Mouse (Mus musculus) thymus, postnatal 36 days (tissue): ENCODE measurements around the gene Epb41l3.

Experiments used
- DNase-seq, 2 experiments: peaks; one replicate each; pipeline ENCODE4 v3.0.0; 2022; ENCODE audit warnings: mixed read lengths in 2 of 2

The Epb41l3 gene

DNA sequence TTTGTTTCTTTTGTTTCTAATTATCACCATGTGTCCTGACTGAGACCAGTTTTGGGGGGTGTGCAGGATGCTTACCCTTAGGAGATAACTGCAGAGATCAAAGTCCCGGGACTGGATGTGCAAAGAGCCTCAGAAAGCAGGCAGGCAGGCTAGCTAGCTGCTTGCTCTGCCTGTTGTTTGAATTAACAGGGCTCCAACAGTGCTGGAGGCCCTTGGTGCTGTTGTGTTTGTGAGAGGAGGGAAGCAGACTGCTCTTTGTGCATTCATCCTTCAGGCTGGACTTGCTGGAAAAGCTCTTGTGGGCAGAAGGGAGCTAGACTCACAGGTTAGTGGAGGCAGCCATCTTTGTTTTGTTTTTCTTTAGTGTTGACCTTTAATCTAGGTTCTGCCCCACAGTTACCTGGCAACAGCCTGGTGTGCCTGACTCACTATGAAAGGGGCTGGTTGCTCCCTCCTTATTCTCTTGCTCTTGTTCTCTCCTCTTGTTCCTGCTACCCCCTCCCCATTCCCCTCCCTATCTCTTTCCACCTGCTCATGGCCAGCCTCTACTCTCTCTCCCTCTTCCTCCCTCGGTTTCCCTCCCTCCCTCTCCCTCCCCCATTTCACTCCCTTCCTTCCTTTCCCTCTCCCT, 117.5 kb downstream of the Epb41l3 start:
- DNase-seq: no peak

GRCm38 (mm10) chr17:69194599-69194998, 119.1 kb downstream of the Epb41l3 start:
- no peak for DNase-seq

DNA sequence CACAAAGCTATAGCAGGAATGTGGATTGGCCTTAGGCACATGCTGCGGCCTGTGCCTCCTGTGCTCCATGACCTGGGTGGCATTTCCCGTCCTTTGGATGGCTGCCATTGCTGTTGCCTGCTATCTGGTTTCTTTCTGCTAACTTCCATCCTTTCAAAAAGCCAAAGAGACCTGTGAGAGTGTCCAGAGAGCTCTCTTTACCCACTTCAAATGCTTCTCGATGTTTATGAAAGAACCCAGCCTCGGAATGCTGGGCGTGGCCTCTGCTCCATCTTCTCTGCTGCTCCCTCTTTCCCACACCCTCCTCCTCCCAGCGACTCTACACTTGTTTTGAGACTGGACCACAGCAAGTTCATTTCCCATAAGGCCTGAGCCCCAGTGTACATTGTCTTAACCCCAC, 120.3 kb downstream of the Epb41l3 start:
- DNase-seq: no peak

GRCm38 (mm10) chr17:69196656-69197055, 121.2 kb downstream of the Epb41l3 start:
- DNase-seq: no peak

- no peak for DNase-seq
These were observed 123.3 kb downstream of the Epb41l3 start for GRCm38 (mm10) chr17:69198805-69199204.

GRCm38 (mm10) chr17:69199827-69200226, 124.3 kb downstream of the Epb41l3 start:
- DNase-seq: no peak

DNA sequence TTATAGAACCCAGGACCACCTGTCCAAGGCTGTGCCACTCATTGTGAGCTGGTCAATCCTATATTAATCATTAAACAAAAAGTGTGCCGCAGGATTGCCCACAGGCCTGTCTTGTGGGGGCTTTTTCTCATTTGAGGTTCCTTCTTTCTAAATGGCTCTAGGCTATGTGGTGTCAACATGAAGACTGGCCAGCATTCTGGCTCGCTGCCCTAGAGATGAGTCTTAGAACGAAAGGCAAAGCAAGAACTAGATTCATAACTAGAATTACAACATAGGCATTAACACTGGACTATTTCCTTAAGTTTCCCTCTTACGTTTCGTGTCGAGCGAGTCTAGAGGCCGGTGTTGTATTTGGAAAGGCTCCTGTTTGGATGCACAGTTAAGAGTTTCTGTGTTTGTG, 125.5 kb downstream of the Epb41l3 start:
- no peak for DNase-seq

- DNase-seq: no peak
These were observed 130.0 kb downstream of the Epb41l3 start for GRCm38 (mm10) chr17:69205282-69205999.

DNA sequence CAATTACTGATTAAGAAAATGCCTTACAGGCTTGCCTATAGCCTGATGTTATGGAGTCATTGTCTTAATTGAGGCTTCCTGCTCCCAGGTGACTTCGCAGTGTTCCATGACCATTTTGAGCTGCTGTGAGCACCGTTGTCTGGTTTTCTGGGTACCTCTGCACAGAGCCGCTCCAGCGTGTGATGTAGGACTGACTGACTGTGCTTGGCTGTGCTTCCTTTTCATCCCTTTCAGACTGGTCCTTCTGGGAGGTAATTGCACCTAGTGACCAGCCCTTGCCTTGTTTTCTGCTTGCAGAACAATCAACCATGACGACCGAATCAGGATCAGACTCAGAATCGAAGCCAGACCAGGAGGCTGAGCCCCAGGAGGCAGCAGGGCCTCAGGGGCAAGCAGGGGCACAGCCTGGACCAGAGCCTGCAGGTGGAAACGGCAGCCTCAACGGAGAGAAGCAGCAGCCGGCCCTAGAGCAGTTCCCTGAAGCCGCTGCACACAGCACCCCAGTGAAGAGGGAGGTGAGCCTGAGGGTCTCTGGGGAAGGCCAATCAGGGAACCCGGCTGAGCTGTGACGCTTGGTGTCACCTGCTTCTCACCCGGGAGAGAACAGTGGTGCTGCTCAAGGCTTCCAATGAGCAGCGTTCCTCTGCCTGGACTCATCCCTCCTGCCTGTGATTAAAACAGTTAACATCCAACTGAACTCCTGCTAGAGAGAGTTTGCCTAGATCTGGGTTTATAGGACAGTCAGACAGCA, 132.3 kb downstream of the Epb41l3 start:
- DNase-seq: no peak

- no peak for DNase-seq
These were observed 135.6 kb downstream of the Epb41l3 start for GRCm38 (mm10) chr17:69211065-69211464.

DNA sequence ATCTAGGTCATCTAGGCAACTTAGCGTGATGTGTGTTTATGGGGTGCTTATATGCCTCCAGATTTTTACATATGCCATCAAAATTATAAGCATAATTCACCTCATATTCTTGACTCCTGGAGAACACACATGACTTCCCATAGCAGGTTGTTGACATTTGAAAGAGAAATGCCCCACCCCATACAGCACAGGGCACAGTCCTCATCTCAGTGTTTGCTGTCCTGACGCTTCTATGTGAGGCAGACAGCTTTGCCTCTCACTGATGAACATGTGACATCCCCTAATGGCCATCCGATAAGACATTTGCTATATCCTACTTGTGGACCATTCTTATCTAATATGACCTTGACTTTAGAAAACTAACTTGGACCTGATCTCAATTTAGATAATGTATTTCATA, 140.6 kb downstream of the Epb41l3 start:
- DNase-seq: no peak

DNA sequence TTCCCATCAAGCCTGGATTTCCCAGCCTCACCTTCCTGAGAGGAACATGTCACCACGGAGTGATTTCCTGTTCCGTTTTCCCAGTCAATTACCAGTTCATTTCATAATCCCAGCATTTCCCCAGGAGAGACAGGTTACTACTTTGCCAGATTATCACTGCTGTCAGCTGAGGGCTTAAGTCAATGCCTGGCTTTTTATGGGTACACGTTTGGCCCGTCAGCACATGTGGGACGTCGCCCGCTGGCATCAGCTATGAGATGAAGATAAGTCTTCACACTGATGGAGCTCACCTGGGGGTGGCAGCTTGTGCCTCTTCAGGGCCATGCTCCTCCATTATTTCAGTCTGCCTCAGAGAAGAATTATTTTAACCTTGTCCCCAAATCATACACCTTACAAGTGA, 145.4 kb downstream of the Epb41l3 start:
- no peak for DNase-seq

DNA sequence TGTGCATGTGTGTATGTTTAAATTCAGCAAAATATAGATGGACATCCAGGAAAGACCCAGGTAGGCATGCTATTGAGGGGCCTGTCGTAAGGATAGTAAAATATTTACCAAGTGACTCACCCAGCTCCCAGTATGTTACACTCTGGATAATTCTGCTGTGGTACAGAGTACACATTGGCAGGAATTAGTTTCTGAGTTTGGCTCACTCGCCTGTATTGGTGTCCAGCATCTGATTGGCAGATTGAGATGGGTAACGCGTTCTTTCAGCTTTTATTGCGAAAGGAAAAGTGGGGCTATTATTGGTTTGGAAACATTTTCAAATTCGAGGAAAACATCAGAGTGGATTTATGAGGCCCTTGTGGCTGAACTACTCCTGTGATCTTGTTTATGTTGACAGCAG, 145.9 kb downstream of the Epb41l3 start:
- no peak for DNase-seq

DNA sequence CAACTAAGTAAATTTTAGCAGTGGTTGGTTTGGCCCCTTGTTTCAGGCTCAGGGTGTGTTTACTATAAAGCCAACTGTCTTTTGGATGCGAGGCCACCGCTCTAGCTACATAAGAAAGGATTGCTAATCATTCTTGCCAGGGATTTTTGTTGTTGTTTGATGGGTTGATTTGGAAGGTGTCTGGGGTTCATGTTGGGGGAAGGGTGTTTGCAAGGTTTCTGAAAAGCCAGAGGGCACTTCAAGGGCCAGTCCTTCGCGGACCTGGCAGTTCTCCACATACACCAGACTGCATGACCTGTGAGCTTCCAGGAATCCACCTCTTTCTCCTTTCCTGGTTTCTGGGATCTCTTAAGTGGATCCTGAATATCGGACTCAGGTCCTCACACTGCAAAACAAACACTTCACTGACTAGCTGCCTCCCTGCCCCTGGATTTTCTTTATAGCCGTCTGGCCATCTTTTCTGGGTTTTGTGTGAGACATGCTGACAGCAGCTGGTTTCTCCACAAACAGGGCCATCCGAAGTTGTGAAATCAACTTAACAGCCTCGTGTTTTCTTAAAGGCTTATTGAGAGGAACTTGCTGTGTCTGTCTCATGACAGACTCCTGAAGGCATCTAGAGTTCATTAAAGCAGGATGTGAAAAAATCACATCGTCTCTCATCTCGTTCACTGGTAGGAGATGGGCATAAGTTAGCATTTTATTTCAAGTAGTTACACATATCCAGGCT, 146.6 kb downstream of the Epb41l3 start:
- DNase-seq: no peak

DNA sequence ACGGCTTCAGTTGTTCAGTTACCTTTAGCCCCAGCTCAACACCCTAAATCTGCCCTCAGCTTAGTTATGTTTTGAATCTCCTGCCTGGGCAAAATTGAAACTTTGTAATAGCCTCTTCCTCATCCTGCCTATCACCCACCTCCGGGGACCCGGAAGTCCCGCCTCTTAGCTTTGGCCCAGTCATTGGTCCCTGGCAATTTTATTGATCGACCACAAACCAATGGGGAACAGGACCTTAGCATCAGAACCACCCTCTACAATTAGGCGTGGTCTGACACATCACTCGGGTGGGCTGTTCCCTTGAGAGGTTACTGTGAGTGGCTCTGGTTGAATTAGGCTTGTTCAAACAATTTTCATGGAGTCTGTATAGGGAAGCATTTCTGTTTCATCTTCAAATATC, 150.5 kb downstream of the Epb41l3 start:
- no peak for DNase-seq

DNA sequence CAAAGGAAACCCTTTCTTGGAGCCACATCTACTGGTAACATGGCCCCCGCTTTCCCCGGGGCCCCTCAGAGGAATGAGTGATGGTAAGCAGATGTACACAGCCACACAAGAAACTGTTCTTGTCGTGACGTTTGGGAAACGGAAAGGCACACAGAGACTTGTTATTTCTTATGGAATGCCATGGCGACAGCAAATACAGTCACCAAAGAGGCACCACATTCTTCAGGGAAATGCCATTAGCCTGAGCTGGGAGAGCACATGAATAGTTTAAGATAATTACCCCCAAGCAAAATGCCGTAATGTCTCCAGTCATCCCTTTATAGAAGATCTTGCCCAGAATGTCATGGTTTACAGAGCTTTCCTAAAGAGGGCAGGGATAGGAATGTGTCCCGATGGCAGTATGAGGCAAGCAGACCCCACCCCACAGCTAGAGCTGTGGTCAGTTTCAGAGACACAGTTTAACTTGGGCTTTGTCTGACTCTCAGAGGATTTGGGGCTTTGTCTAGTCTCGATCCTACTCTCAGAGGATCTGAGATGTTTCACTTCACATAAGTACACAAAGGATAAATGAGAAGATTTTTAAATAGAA, 152.0 kb downstream of the Epb41l3 start:
- DNase-seq: no peak

GRCm38 (mm10) chr17:69229451-69229850, 154.0 kb downstream of the Epb41l3 start:
- DNase-seq: no peak

DNA sequence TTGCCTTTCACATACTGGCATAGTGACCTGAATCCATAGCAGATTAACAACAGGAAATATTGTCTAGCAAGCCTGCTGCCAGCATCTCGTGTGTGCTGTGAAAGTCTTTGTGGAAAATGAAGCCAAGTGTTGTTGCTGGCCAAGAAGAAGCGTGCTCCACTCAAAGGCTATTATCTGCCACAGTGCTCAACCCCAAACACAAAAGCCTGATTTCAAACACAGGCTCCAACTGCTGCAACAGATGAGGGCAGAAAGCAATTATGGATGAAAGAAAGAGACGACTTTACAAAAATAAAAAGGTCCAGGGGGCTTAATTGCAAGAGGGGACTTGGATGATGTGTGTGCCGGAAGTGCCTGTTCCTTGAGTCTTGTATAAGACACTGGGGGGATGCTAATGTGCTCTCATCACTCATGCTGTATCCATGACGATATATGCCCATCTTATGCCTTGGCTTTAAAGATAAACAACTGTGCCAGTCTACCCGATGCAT, 154.7 kb downstream of the Epb41l3 start:
- DNase-seq: no peak

DNA sequence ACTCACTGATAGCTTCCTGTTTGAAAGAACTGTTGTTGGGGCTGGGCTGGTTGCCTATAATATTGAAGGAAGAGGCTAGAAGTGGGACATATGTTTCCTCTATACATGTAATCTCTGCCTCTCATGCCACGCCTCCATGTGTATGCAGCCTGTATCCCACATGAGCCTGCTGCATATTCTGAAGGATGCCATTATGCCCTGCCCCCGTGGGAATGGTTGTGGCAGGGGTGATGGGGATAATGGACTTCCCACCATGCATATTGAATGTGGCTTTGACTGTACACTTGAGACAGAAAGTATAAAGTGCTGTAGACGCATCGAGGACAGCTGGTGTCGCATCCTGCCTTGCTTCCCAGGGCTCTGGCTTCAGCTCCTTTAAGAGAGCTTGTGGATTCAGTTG, 155.9 kb downstream of the Epb41l3 start:
- DNase-seq: no peak

DNA sequence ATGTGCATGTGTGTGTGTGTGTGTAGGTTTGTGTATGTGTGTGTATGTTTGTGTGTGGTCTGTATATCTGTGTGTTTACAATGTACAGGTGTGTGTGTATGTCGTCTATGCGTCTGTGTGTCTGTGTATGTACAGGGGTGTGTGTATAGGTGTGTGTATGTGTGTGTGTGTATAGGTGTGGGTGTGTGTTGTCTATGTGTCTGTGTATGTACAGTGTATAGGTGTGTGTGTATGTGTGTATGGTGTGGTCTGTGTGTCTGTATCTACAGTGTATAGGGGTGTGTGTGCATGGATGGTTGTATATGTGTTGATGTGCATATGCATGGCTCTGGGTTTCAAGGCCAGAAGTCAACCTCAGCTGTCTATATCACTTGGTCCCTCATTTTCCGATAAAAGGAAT, 161.7 kb downstream of the Epb41l3 start:
- no peak for DNase-seq

DNA sequence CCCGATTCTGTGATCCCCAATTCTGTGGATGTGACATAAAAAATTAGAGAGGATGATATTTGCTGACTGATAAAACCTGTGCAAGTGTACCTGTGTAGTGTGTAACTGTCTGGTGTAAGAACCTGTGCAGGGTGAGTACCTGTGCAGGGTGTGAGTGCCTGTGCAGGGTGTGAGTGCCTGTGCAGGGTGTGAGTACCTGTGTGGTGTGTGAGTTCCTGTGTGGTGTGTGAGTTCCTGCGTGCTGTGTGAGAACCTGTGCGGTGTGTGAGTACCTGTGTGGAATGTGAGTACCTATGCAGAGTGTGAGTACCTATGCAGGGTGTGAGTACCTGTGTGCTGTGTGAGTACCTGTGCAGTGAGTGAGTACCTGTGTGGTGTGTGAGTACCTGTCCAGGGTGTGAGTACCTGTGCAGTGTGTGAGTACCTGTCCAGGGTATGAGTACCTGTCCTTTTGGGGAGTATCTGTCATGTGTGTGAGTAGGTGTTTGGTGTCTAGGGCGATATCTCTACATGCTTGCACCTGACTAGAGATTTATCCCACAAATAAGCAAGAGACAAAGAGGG, 163.4 kb downstream of the Epb41l3 start:
- DNase-seq: no peak

- no peak for DNase-seq
These were observed 163.9 kb downstream of the Epb41l3 start for GRCm38 (mm10) chr17:69239423-69239822.
